ENCODE assay signal across 11 mouse cellular contexts in genomic region chr11:7212126-7212798, GRCm38 (mm10). TPM values are rescaled to one million over a fixed set of nuclear protein-coding genes. Genes with fewer than 3 reads are reported as not detected.
DNase-seq lines count a peak whose midpoint lies in the region; ATAC-seq lines count a peak whose summit lies in the region.
"Had no signal": no experiment of that assay in that cellular context is flagged by ENCODE, and none has a peak within 500 bp of the region (broad histone marks: within the 10 kb centered on the region; RNA-seq: fewer than 3 reads in every experiment).

No protein-coding gene starts in this region.

- no peak overlapping the region for H3K9ac ChIP-seq in heart, embryonic 11.5 days (ENCODE audit: low read depth, low read length)
- H3K9ac ChIP-seq in hindbrain, embryonic 13.5 days, result peak overlapping the region; percentile 82; the same call in 1 of the 2 replicates
- no peak overlapping the region for H3K9ac ChIP-seq in midbrain, embryonic 13.5 days (replicated peaks)

- H3K36me3 ChIP-seq in heart, embryonic 11.5 days (ENCODE audit: control insufficient read depth, insufficient read depth, low read length), result no peaks in the 10 kb centered on the region
- no peaks in the 10 kb centered on the region for H3K36me3 ChIP-seq in hindbrain, embryonic 13.5 days
- no peaks in the 10 kb centered on the region for H3K36me3 ChIP-seq in midbrain, embryonic 13.5 days

- DNase-seq in heart, postnatal 10 days, result no peak
- peak; percentile 41 for DNase-seq in adipocyte (ENCODE audit: low spot score)
- DNase-seq in urinary bladder, postnatal 4 days (ENCODE audit: low spot score in 2 of 2), result no peak
- DNase-seq in frontal cortex, postnatal 10 days (ENCODE audit: low spot score in 2 of 2), result no peak

- intact Hi-C loops in heart, postnatal 10 days (cut with DNase I), result loop anchor here (5.0 to 10.0 kb wide), 4 partner anchors 125 to 1313 kb away; no protein-coding TSS in a partner anchor

- peaks cover 7% of the 10 kb centered on the region for H3K4me1 ChIP-seq in heart, embryonic 11.5 days (ENCODE audit: control insufficient read depth, insufficient read depth, low read length)
- H3K4me1 ChIP-seq in hindbrain, embryonic 13.5 days (replicated peaks), result peaks cover 33% of the 10 kb centered on the region
- H3K4me1 ChIP-seq in midbrain, embryonic 13.5 days (replicated peaks), result peaks cover 28% of the 10 kb centered on the region

- WGBS in heart, embryonic 11.5 days (ENCODE audit: insufficient replicate concordance), result 15% methylated on average over 17 of the region's 17 CpGs
- 20% methylated on average over 17 of the region's 17 CpGs for WGBS in hindbrain, embryonic 13.5 days
- WGBS in midbrain, embryonic 13.5 days, result 23% methylated on average over 17 of the region's 17 CpGs

- H3K9me3 ChIP-seq in heart, embryonic 11.5 days (replicated peaks; ENCODE audit: control insufficient read depth, low read length), result no peaks in the 10 kb centered on the region
- H3K9me3 ChIP-seq in hindbrain, embryonic 13.5 days, result no peaks in the 10 kb centered on the region
- H3K9me3 ChIP-seq in midbrain, embryonic 13.5 days, result no peaks in the 10 kb centered on the region

- peaks cover 30% of the 10 kb centered on the region for H3K27me3 ChIP-seq in heart, embryonic 11.5 days (ENCODE audit: control insufficient read depth, insufficient read depth, low read length)
- peaks cover 35% of the 10 kb centered on the region for H3K27me3 ChIP-seq in hindbrain, embryonic 13.5 days
- H3K27me3 ChIP-seq in midbrain, embryonic 13.5 days, result peaks cover 39% of the 10 kb centered on the region

- no peak for ATAC-seq in heart, embryonic 11.5 days (replicated peaks; ENCODE audit: insufficient number of reproducible peaks, low FRiP score, low TSS enrichment)
- no peak for ATAC-seq in hindbrain, embryonic 13.5 days (ENCODE audit: low FRiP score)
- ATAC-seq in midbrain, embryonic 13.5 days, result no peak
- ATAC-seq in monocyte, adult 5-6 weeks (replicated peaks; ENCODE audit: insufficient number of reproducible peaks, low FRiP score, low TSS enrichment, poor library complexity, severe bottlenecking), result no peak
- ATAC-seq: CD4-positive, CD25-positive, alpha-beta regulatory T cell, adult 4 months had no signal

- peak overlapping the region; percentile 65 for H3K4me3 ChIP-seq in heart, embryonic 11.5 days (ENCODE audit: low read depth, low read length)
- peak overlapping the region; percentile 68 for H3K4me3 ChIP-seq in hindbrain, embryonic 13.5 days
- peak overlapping the region; percentile 63 for H3K4me3 ChIP-seq in midbrain, embryonic 13.5 days (replicated peaks)

- peak overlapping the region; percentile 96 for H3K4me2 ChIP-seq in heart, embryonic 11.5 days
- peak overlapping the region; percentile 86 for H3K4me2 ChIP-seq in hindbrain, embryonic 13.5 days
- peak overlapping the region; percentile 85 for H3K4me2 ChIP-seq in midbrain, embryonic 13.5 days (replicated peaks)

- H3K27ac ChIP-seq in heart, embryonic 11.5 days (ENCODE audit: low read depth, low read length), result no peak overlapping the region
- no peak overlapping the region for H3K27ac ChIP-seq in hindbrain, embryonic 13.5 days
- H3K27ac ChIP-seq in midbrain, embryonic 13.5 days, result no peak overlapping the region

RNA-seq across cellular contexts. Expression of gene Igfbp3, which starts 1.5 kb away (rescaled TPM):
- polyA plus RNA-seq in heart, embryonic 11.5 days (2014; fragmentation: Nextera tagmentation; extraction: Ambion mirVana), result 20.9 and 22.2 TPM in 2 replicates
- total RNA-seq in heart, postnatal 10 days (2021), result 10 to 100 TPM; 23.2 to 24.7 TPM
- 13.8 and 14.1 TPM in 2 replicates for polyA plus RNA-seq in hindbrain, embryonic 13.5 days (2015; fragmentation: Nextera tagmentation; extraction: Ambion mirVana)
- polyA plus RNA-seq in midbrain, embryonic 13.5 days (2015; fragmentation: Nextera tagmentation; extraction: Ambion mirVana), result 5.6 and 7.1 TPM in 2 replicates
- total RNA-seq in monocyte, adult 5-6 weeks (2017), result not detected in 3 replicates
- polyA plus RNA-seq: CD4-positive, CD25-positive, alpha-beta regulatory T cell, adult 4 months had no signal

RNA-seq across cellular contexts. Expression of gene Igfbp1, which starts 14.7 kb away (rescaled TPM):
- polyA plus RNA-seq in heart, embryonic 11.5 days (2014; fragmentation: Nextera tagmentation; extraction: Ambion mirVana), result 0.27 TPM in 1 of 2 replicates, not detected in the other
- total RNA-seq in heart, postnatal 10 days (2021), result not detected
- 0.10 TPM in 1 of 2 replicates, not detected in the other for polyA plus RNA-seq in hindbrain, embryonic 13.5 days (2015; fragmentation: Nextera tagmentation; extraction: Ambion mirVana)
- 0.09 and 0.17 TPM in 2 replicates for polyA plus RNA-seq in midbrain, embryonic 13.5 days (2015; fragmentation: Nextera tagmentation; extraction: Ambion mirVana)
- total RNA-seq in monocyte, adult 5-6 weeks (2017), result not detected in 3 replicates
- polyA plus RNA-seq: CD4-positive, CD25-positive, alpha-beta regulatory T cell, adult 4 months had no signal

RNA-seq across cellular contexts. Expression of gene Gm11985, which starts 23.9 kb away (rescaled TPM):
- not detected in 2 replicates for polyA plus RNA-seq in heart, embryonic 11.5 days (2014; fragmentation: Nextera tagmentation; extraction: Ambion mirVana)
- not detected for total RNA-seq in heart, postnatal 10 days (2021)
- polyA plus RNA-seq in hindbrain, embryonic 13.5 days (2015; fragmentation: Nextera tagmentation; extraction: Ambion mirVana), result not detected in 2 replicates
- not detected in 2 replicates for polyA plus RNA-seq in midbrain, embryonic 13.5 days (2015; fragmentation: Nextera tagmentation; extraction: Ambion mirVana)
- total RNA-seq in monocyte, adult 5-6 weeks (2017), result not detected in 3 replicates
- polyA plus RNA-seq: brain, embryonic 14.5 days; CD4-positive, CD25-positive, alpha-beta regulatory T cell, adult 4 months; large intestine, adult 2 months had no signal
